Mouse (Mus musculus) testis, adult 2 months (tissue): ENCODE data around the gene Vav2. TPM values are rescaled to one million over a fixed set of nuclear protein-coding genes. Genes with fewer than 3 reads are reported as not detected.

ENCODE experiments used
- H3K27ac ChIP-seq: fragments of 200-500 bp; 2 replicates; pipeline ENCODE4 v1.5.1; 2012; ENCODE audit warnings: low read depth, low read length; ENCODE audit not compliant: control insufficient read depth, insufficient read depth
- H3K27me3 ChIP-seq: fragments of 200-500 bp; 2 replicates; pipeline ENCODE4 v1.6.1; 2012; ENCODE audit warnings: mild to moderate bottlenecking, low read length, moderate library complexity; ENCODE audit not compliant: control insufficient read depth, insufficient read depth
- H3K36me3 ChIP-seq: fragments of 200-500 bp; 2 replicates; pipeline ENCODE4 v1.6.1; 2012; ENCODE audit warnings: mild to moderate bottlenecking, low read length; ENCODE audit not compliant: control insufficient read depth, insufficient read depth
- H3K4me1 ChIP-seq: fragments of 200-500 bp; 2 replicates; pipeline ENCODE4 v1.6.1; 2012; ENCODE audit warnings: low read length; ENCODE audit not compliant: control insufficient read depth, insufficient read depth
- H3K4me3 ChIP-seq: fragments of 200-500 bp; 2 replicates; pipeline ENCODE4 v1.5.1; 2012; ENCODE audit warnings: low read depth, mild to moderate bottlenecking, low read length, moderate library complexity, mixed read lengths; ENCODE audit not compliant: control insufficient read depth
- CTCF ChIP-seq: fragments of 200-500 bp; IDR thresholded peaks from 2 replicates; pipeline ENCODE4 v1.5.1; 2012; ENCODE audit warnings: low read depth, mild to moderate bottlenecking, inconsistent platforms, low read length, moderate library complexity; ENCODE audit not compliant: control insufficient read depth, insufficient read depth, insufficient replicate concordance
- POLR2A ChIP-seq: fragments of 200-500 bp; IDR thresholded peaks from 2 replicates; pipeline ENCODE4 v1.6.1; 2012; ENCODE audit warnings: low read depth, mild to moderate bottlenecking, inconsistent platforms, low read length, moderate library complexity; ENCODE audit not compliant: control insufficient read depth
- polyA plus RNA-seq: library from polyadenylated mRNA; depleted of rRNA; stranded (reverse); fragments of >200 nt; gene quantifications from 2 replicates; pipeline ENCODE4 v1.2.3, GENCODE M21; 2012

Gene Vav2
- polyA plus RNA-seq, 1 experiment: 35.7 TPM

DNA sequence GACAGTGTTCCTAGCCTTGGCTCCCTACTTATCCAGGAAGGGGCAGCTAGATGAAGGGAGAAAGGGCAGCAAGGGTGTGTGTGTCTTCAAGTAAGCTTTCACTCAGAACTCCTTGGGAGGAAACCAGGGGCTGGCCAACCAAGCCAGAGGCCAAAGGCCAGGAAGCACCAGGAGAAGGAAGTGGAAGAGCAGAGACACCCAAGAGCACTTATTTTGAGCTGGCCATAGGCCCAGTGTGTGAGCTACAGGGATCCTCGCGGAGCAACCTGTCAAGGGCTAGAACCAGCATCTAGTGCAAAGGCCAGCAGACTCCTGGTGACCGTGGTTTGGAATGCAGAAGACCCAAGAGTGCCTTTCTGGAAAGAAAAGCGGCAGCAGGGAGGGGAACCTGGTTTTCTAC is 163.8 kb downstream of the Vav2 start:
- TF ChIP-seq CTCF (no peak), POLR2A (no peak)
- H3K27ac ChIP-seq: no peak overlapping the region
- H3K27me3 ChIP-seq: no peaks in the 10 kb centered on the region
- H3K4me3 ChIP-seq: no peak overlapping the region
- no peaks in the 10 kb centered on the region for H3K4me1 ChIP-seq
- H3K36me3 ChIP-seq: no peaks in the 10 kb centered on the region

DNA sequence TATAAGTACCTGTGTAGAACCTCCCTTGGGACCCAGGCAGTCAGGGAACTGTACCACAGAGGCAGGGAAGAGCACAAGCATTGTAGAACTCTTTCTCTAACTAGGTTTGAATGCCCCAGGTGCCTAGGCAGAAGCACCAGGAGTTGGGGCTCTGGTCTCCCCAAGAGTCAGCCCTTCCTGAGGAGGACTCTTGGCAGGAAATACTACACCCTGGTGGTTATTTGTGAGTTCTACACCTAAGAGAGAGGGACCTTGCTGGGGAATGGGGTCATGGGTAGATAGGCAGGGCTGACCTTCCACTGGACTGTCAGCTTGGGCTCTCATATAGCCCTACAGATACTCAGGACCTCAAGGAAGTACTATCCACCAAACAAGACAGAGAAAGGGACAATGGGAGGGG is 175.4 kb downstream of the Vav2 start:
- Histone ChIP-seq H3K4me3 (no peak overlapping the region), H3K27ac (no peak overlapping the region), H3K27me3 (no peaks in the 10 kb centered on the region), H3K36me3 (no peaks in the 10 kb centered on the region), H3K4me1 (no peaks in the 10 kb centered on the region; the same call in 1 of the 2 replicates)
- TF ChIP-seq POLR2A: no peak
- TF ChIP-seq CTCF: no peak

DNA sequence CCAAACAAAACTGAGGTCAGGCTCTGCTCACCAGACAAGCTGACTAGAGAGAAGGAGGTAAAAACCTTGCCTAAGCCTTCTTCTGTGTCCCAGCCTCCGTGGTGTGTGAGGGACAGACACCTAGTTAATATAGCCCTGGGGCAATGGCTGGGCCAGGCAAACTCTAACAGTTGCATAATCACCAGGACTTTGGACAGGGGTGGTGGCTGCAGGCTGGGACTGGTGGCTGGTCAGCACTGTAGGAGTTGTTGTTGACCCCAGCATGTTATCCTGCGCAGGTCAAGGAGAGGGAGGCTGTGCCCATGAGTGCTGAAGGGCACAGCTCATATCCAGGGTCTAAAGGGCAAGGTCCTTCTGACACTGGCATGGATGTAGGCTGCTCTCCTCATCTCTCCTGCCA is 178.6 kb downstream of the Vav2 start, which contains the start of gene Sardh:
Gene Sardh (minus strand): TSS at position 127 of the 400 bp plus-strand sequence.
- Histone ChIP-seq H3K36me3 (no peaks in the 10 kb centered on the region), H3K4me1 (no peaks in the 10 kb centered on the region; the same call in 1 of the 2 replicates), H3K4me3 (no peak within 1 kb of the TSS), H3K27ac (no peak within 1 kb of the TSS), H3K27me3 (no peaks in the 10 kb centered on the region)
- TF ChIP-seq CTCF (no peak), POLR2A (no peak)

DNA sequence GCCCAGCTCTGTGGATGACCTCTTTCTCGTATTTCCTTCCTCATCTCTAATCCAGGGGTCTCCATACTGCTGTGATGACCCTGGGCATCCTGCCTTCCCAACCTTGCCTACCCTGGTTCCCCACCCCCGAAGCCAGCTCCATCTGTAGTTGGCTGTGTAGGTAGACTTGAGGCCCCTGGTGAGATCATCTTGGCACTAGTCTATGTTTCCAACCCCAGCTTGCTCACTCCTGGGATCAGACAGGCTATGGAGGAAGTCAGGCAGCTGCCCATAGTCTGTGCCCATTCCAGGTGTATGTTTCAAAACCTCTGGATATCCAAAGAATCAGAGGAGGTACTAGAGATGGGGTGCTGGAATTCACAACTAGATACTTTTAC is 179.4 kb downstream of the Vav2 start:
- H3K27ac ChIP-seq: no peak overlapping the region
- H3K4me3 ChIP-seq: no peak overlapping the region
- TF ChIP-seq POLR2A (no peak), CTCF (no peak)
- no peaks in the 10 kb centered on the region; the same call in 1 of the 2 replicates for H3K4me1 ChIP-seq
- no peaks in the 10 kb centered on the region for H3K27me3 ChIP-seq
- H3K36me3 ChIP-seq: no peaks in the 10 kb centered on the region

DNA sequence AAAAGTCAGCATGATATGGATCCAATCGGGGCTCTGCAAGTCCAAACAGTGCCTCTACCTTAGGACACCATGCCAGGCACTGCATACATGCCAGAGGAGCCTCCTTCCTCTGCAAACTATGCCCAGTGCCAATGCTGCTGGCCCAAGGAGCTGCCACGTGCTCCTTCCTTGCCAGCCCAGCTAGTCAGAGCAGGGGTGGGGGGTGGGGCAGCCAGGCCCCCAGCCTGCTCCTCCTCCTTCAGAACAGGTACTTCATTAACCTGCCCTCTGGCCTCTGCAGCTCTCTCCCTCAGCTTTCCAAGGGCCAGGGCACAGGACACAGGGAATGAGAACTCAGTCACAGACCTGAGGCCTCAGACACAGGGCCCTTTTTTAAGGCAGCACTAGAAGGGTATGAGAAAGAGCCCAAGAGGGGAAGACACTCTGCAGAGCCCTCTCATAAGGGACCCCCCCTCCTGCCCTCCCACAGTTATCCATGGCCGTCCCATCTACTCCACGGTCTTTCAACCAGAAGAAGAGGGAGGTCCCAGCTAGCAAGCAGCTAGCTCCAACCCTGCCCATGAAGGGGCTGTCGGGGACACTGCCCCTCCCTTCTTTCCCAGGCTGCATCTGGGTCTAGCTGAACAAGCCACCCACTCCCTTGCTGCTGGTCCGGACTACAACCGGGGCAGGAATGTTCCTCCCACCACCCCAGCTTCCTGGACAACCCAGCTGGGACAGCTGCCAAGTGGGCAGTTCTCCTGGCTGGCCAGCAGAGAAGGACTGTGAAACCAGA is 179.9 kb downstream of the Vav2 start:
- Histone ChIP-seq H3K27ac (no peak overlapping the region), H3K36me3 (no peaks in the 10 kb centered on the region), H3K4me1 (no peaks in the 10 kb centered on the region; the same call in 1 of the 2 replicates), H3K4me3 (no peak overlapping the region), H3K27me3 (no peaks in the 10 kb centered on the region)
- TF ChIP-seq CTCF (no peak), POLR2A (no peak)

DNA sequence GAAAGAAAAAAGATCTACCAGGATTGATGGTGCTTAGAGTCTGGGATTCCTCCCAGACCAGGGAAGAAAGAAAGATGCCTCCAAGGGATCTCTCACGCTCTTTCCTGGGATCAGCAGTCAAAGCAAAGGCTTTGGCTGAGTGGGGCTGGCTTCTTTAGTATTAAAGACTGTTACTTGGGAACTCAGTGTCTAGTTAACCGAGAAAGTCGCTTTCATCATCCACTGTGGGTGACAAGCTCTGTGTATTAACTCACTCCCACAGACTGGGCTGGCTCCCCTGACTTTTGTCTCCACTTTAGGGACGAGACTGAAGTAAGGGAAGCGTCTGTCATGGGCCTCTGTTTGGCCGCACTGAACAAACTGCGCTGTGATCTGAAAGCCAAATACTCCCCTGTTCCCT is 180.9 kb downstream of the Vav2 start:
- TF ChIP-seq CTCF (no peak), POLR2A (no peak)
- no peaks in the 10 kb centered on the region for H3K27me3 ChIP-seq
- H3K4me1 ChIP-seq: no peaks in the 10 kb centered on the region; the same call in 1 of the 2 replicates
- no peaks in the 10 kb centered on the region for H3K36me3 ChIP-seq
- no peak overlapping the region for H3K27ac ChIP-seq
- no peak overlapping the region for H3K4me3 ChIP-seq

DNA sequence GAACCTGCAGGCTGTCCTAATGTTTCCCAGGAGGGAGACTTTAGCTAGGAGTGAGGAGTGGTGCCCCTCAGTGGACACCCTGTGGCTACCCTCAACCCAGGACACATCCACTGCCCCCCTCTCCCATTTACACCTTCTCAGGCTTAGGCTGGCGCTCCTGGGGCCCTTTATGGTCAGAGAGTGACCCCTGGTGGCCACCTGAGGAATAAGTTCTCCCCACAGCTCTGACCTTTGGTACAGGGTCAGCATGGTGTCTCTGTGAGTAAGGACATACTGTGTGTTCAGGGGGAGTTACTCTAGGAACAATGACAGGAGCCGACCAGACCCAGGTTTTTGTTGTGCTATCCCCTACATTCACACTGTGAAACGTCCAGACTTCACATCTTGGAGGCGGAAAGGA is 189.5 kb downstream of the Vav2 start:
- no peaks in the 10 kb centered on the region for H3K36me3 ChIP-seq
- no peaks in the 10 kb centered on the region for H3K27me3 ChIP-seq
- no peak overlapping the region for H3K4me3 ChIP-seq
- no peak overlapping the region for H3K27ac ChIP-seq
- H3K4me1 ChIP-seq: no peaks in the 10 kb centered on the region
- TF ChIP-seq POLR2A (no peak), CTCF (peak; percentile 82; the same call in 1 of the 2 replicates)

DNA sequence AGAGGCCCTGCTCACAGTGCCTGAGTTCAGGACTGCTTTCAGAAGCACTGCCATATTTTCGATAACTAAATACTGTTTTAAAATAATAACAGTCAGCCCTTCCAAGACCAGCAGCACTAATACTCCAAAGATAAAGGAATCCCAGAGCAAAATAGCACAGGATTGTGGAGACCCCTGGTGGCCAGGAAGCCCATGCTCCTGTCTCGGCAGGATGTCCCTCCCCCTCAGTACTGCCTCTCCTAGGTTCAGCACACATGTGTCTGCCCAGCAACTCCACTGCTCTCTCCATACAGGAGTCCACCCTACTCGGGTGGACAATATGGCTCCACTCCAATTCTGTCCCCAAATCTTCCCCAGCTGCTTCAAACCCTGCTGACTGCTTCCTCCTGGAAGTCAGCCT is 191.1 kb downstream of the Vav2 start:
- Histone ChIP-seq H3K4me3 (no peak overlapping the region), H3K36me3 (no peaks in the 10 kb centered on the region), H3K4me1 (no peaks in the 10 kb centered on the region), H3K27ac (no peak overlapping the region), H3K27me3 (no peaks in the 10 kb centered on the region)
- TF ChIP-seq CTCF (peak; percentile 45; the same call in 1 of the 2 replicates), POLR2A (no peak)
